Mouse (Mus musculus) lung, postnatal 10 days (tissue): Measurements from ENCODE around the gene BC005537.
A peak's percentile ranks its signal among the peaks of the same experiment; 100 is the strongest.
"Not testable (repeated sequence)": the region's sequence is repeated elsewhere in the genome, so short reads cannot be mapped to it uniquely, and the experiment has no call there.

Experiments
- DNase-seq: peaks from one replicate; pipeline ENCODE4 v3.0.0; 2021

The BC005537 gene

DNA sequence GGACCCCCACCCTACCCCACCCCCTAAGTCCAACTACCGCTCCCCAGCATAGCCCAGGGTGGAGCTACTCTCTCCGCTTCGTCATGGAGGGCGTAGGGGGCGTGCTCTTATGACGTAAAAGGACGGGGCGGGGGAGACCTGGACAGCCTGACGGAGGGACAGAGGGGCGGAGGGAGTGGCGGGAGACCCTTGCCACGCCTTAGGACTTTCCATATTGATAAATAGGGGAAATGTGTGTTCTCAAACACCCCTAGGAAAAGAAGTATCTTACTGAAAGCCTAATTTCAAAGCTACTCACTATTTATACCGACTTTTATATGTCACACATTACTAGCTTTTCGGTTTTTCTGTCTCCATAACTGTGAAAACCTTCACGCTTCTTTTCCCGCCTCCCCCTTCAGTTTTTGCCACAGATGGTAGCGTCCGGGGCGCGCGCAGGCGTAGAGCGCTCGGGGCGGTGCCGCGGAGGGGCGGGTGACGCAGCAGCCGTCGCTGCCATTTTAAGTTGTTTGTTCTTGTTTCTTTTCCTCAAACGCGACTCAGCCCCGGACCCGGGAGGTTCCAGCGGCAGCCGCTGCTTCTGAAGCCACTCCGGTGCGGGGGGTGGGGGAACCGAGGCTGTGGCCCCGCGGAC lies 666 bp upstream of the BC005537 start:
- DNase-seq = peak; percentile 99

DNA sequence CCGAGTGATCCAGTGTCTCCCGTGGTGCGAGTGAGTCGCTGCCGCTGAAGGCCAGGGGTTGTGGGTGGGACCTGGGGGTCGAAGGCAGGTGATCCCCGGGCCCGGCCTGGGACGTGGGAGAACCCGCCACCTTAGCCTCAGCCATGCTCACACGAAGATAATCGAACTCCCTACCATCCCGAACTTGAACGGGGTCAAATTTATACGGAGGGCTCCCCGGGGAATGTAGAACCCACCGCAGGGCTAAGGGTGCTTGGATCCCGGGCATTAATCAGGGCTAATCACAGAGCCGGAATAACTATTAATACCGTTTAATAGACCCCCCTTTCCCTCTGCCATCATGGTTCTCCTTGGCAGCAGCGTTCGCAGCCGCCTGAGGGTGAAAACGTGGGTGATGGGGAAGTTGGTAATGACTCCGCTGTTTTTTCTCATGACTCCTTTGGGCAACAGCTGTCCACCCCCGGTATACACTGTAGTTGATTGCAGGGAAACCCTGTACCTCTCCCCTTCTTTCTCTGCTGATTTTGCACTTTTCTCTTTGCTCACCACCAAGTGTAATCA lies 754 bp downstream of the BC005537 start:
- peak; percentile 31 for DNase-seq

DNA sequence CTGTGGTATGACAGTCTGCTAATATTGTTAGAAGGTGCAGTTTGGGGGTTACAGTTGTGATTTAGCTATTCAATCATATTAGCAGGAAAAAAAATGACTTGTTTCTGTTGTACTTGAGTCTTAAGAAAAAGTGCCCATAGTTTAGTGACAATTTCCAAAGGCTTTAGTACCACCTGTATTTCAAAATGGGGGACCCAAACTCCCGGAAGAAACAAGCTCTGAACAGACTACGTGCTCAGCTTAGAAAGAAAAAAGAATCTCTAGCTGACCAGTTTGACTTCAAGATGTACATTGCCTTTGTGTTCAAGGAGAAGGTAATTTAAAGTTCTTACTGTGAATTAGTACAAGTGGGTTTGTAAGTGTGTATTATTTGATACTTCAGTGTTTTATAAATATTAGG lies 1.7 kb downstream of the BC005537 start:
- DNase-seq = no peak

DNA sequence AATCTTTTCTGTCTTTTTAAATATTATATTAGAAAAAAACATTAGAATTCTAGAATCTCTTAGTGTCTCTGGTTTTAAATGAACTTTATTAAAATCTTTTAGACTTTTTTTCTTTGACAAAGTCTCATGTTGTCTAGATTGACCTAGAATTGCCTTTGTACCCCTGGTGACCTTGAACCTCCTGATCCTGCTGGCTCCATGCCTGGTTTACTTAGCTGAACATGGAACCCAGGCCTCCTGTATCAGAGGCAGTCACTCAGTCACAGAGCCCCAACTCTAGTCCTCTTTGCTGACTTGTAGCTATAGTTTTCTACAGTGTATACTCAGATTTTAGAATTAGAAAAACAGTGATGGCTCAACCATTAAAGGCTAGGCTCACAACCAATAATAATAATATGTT lies 4.6 kb downstream of the BC005537 start:
- DNase-seq = peak; percentile 15

DNA sequence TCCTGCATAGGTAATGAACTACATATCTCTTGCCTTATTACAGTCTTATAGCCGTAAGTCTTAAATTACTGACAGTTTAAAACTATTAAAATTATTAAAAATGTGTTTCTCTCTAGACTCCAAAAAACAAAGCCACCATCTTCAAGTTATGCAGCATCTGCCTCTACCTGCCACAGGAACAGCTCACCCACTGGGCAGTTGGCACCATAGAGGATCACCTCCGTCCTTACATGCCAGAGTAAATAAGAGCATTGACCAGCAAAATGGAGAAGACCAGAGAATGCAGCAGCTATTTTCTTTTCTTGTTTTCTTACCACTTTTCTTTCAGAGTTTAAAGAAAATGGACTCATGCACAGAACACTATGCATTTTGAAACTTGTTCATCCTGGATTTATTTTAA lies 11.1 kb downstream of the BC005537 start:
- DNase-seq = no peak

DNA sequence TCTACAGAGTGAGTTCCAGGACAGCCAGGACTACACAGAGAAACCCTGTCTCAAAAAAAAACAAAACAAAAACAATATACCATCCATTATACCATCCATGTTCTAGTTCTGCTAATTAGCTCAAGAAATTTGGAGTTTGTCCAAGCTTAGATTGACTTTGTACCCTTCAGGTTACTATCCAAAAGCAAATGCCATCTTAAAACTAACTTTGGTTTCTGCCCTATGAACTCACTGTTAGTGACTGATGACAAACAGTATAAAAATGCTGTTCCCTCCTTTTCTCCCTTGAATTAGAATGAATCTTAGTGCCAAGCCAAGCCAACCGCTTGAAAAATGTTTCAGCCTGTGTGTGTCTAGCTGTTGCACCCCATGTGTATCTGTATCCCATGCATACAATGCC lies 13.2 kb downstream of the BC005537 start:
- no peak for DNase-seq

DNA sequence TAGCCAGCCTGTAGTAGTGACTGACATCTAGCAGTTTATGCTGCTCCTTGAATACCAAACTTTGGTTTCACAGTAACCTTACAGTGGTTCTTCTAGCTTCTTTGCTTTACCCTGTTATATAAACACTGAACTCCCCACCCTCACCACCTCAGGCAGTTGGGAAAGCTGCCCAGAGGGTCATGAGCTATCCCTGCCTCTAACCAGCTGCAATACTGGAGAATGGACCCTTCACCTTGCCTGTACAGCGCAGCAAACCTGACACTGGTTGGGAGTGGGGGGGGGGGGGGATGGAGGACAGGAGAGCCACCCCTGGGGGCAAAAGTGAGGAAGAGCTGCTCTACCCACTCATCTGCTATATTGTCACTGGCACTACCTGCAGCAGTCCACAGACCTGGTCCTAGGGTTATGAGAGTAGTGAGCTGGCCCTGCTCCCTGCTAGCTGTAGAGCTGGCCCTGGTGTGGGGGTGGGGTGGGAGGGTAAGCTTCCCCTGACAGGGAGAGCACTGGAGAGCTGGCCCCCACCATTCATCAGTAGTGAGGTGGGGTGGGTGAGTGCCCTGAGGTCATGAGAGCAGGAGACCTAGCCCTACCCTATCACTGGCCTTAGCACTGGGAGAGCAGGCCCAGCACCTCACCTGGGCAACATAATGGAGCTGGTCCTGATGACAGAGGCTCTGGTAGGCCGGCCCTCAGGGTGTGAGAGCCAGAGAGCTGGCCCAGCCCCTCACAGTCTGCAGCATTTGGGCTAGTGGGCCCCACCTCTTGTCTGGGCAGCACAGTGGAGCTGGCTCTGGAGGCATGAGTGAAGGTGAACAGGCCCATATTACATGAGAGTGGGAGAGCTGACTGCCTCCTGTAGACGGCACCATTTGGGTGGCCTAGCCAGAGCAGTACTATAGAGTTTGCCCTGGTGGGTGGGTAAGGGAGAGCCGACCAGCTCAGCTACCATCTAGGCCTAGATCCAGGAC lies 15.0 kb downstream of the BC005537 start:
- no peak for DNase-seq

DNA sequence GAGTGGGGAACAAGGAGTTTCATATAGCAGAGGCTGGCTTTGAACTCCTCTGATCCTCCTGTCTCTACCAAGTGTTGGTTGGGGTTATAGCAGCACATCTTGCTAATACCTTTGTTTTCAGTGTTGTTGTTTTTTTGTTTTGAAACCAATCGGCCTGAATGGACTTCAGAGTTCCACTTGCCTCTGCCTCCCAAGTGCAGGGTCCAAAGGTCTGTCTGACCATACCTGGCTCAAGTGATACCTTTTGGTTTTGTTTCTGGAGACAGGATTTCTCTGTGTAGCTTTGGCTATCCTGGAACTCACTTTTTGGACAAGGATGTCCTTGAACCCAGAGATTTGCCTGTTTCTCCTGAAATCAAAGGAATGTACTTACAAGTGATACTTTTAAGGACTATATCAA lies 18.5 kb downstream of the BC005537 start:
- no peak for DNase-seq

DNA sequence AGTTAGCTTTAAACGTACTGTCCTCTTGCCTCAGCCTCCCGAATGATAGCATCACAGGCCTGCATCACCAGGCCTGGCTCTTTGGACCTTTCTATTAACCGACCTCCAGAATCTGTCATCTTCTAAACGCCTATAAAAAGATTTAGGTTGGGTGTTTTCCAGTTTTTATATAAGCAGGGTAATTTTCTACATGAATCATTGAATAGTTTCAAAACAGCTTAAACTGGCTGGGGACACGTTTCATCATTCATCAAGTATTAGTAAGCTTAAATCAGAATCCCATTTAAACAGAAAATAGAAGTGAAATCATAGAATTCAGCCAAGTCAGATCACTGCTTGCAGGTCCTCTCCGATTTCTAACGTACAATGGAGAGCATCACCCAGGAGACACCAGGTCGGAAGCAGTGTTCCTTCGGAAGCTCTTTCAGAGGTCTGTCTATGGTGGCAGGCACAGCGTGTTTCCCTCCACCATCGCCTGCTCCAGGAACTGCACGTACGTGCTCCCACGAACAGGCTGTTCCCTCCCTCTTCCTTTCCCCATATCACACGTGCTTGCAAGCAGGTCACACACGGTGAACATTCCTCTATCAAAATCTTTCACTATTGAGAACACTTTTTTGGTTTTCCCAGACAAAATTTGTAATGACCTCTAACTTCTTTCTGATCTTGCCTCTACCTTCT lies 21.3 kb downstream of the BC005537 start:
- no peak for DNase-seq

DNA sequence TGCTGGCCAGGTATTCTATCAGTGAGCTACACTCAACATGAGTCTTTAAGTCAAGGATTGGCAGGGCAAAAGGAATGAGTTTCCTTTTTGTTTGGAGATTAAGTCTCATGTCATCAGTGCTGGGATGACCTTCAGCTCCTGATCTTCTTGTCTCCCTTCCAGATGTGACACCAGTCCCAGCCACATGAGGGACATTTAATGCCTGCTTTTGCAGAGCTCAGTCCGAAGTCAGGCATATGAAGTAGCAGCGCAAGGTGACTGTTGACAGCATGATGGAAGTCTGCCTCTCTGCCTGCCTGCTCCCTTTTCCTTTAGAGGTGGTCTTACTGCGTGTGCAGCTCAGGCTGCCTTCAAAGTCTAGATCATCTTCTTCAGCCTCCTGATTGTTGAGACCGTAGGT lies 23.2 kb downstream of the BC005537 start:
- DNase-seq = no peak

DNA sequence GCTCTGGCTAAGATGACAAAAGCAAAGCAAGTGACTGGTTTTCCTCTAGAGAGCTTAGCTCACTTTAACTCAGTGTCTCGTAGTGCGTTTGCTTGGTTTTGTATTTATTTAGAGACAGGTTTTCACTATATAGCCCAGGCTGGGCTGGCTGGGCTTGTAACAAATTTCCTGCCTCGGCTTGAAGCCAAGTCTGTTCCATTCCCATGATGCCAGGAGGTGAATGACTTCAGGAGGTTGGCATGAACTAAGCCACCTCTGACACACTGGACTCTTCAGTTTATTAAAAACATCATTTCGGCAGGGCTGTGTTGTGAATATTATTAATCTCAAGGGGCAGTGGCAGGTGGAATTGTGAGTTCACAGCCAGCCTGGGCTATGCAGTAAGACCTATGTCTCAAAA lies 24.1 kb downstream of the BC005537 start:
- no peak for DNase-seq

DNA sequence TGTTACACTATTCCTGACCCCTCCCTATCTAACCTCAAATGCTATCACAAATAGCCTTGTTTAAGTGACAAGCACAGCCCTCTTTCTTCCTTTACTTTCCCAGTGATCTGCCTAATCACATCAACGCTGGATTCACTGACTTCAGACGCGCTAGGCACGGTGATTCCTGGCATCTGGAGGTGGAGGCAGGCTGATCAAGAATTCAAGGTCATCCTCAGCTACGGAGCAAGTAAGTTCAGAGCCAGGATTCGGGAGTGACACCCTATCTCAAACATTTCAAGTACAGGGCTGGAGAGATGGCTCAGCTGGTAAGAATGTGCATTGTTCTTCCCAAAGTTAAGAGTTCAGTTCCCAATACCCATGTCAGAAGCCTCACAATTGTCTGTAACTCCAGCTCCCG lies 24.7 kb downstream of the BC005537 start:
- no peak for DNase-seq

DNA sequence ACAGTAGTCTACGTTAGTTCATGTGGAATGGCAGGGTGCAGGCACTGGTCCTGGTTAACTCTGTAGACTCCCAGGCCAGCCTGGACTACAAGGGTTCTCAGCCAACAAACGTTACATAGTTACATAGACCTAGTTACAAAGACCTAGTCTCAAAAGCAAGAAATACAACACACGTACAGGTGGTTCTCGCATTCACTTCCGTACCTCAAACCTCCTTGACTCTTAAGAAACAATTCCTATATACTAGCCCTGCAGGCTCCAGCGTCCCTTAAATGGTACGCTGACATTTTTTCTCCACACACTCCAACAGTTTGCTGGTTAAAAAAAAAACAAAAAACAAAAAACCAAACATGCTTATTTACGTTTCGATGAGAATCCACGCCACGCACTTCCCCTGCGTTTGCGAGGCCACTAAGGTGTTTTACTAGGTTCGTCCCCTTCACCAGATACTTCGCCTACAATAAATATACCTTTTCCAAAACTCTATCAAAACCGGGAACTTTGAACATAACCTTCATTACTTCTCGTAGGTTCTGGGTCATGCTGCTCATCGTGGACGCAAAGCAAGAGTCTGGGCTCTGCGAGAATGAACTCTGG lies 29.4 kb downstream of the BC005537 start:
- DNase-seq = no peak

DNA sequence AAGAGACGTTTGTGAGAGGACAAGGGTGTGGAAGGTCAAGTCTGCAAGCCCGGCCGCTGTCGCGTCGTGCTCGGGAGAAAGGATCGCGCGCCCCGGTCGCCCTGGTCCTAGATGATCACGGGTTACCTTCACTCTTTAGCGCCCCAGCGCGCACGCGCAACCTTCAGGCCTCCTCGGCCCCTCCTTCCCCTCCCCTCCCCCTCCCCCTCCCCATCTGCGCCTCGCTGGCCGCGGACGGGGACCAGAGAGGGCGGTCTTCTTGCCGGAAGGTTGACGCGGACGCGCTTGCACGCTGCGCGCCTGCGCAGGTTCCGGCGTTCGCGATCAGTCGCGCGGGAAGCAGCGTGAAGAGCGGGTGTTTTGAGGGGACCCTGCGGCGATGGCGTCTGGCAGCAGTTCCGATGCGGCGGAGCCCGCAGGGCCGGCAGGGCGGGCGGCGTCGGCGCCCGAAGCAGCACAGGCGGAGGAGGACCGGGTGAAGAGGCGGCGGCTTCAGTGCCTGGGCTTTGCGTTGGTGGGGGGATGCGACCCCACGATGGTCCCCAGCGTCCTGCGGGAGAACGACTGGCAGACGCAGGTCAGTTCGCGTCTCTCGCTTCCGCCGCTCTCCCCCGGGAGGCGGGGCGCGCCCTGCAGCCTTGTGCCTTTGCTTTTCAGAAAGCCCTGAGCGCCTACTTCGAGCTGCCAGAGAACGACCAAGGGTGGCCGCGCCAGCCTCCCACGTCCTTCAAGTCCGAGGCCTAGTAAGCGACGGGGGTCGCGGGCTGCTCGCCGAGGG lies 30.1 kb downstream of the BC005537 start, which contains the start of the genes Acot13 and Tdp2:
Gene Acot13 (minus strand): TSS at position 188 of the 778 bp plus-strand sequence.
Gene Tdp2 (plus strand): TSS at position 327 of the 778 bp plus-strand sequence.
- peak; percentile 95 for DNase-seq

DNA sequence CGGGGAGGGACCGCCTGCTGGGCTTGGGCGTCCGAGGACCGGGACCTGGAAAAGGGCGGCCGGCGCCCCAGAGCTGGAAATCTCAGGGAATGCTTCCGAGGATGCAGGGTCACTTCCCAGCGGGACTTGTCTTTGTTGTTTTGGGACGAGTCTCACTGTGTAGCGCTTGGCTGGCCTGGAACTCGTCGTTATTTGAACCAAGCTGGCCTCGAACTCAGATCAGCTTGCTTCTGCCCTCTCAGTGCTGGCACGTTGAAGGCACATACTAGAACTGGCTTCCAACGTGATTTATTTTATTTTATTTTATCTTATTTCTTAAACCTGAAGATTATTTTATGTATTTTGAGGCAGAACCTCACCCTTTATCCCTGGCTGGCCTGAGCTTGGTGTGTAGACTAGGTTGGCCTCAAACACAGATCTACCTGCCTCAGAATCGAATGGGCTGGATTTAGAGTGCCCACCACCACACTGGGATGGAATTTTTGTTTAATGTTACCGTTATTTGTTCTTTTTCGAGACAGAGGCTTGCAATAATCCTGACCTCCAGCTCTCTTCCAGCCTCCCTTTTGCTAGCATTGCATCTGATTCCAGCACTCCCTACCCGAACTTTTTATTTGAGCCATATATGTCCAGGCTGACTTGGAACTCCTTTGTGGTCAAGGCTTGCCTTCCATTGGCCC lies 30.8 kb downstream of the BC005537 start:
- no peak for DNase-seq

DNA sequence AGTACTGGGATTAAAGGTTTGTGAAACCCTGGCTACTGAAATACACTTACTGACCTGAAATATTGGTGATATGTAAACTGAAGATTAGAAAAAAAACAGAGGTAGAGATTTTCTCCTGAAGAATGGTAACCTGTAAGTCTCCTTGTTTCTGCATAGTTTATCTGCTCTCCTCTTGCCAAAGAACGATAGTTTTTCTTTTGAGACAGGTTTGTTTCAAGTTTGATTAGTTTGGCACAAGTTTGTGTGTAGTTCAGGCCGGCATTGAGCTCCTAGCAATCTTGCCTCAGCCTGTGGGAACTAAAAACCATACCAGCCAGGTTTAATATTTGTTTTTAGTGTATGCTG lies 31.3 kb downstream of the BC005537 start:
- DNase-seq = no peak

DNA sequence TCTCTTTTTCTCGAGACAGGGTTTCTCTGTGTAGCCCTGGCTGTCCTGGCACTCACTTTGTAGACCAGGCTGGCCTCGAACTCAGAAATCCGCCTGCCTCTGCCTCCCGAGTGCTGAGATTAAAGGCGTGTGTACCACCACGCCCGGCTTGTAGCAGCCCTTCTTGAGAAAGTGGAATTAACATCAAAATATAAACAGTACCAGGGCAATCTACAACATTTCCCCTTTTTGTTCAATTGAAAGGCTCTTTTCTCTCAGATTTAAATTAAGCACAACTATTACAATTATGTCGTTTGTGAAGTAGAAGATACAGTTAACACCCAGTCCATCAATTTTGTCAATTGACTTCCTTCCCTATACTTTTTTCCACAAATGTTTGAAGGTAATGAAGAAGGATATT lies 36.3 kb downstream of the BC005537 start:
- DNase-seq = not testable (repeated sequence)

DNA sequence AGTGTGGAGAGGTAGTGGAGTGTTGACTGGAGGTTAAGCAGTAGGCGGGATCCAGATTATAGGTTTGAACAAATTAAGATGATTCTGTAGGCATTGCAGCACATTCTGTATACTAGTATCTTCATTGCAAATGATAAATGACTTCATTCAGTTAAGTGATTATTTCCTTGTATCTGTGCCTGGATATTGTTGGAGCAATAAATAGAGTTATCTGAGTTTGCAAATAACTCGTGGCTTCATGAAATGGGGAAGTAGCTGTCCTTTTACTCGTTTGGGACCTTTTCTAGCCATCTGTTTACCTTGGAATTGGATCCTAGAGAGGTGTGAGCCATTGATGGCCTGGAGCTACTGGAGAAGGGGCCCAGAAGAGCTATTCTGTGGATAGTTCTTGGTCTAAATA lies 38.4 kb downstream of the BC005537 start:
- no peak for DNase-seq

DNA sequence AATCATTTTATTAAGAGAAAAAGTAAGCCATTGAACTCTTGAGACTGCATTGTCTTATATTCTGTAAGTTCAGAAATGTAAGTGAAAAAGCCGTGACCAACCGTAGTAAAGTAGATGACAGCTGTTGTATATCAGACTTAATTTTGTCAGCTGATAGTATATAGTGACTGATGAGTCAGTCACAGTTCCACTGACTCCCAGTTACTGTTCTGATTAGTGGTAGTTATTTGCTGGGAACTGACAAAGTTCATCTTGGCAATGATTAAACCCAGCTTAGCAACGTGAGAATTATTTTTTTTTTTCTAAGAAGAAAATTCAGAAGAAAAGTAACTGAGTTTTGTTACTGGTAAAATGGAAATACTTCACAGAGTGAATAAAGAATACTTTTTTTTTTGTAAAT lies 40.2 kb downstream of the BC005537 start:
- no peak for DNase-seq

DNA sequence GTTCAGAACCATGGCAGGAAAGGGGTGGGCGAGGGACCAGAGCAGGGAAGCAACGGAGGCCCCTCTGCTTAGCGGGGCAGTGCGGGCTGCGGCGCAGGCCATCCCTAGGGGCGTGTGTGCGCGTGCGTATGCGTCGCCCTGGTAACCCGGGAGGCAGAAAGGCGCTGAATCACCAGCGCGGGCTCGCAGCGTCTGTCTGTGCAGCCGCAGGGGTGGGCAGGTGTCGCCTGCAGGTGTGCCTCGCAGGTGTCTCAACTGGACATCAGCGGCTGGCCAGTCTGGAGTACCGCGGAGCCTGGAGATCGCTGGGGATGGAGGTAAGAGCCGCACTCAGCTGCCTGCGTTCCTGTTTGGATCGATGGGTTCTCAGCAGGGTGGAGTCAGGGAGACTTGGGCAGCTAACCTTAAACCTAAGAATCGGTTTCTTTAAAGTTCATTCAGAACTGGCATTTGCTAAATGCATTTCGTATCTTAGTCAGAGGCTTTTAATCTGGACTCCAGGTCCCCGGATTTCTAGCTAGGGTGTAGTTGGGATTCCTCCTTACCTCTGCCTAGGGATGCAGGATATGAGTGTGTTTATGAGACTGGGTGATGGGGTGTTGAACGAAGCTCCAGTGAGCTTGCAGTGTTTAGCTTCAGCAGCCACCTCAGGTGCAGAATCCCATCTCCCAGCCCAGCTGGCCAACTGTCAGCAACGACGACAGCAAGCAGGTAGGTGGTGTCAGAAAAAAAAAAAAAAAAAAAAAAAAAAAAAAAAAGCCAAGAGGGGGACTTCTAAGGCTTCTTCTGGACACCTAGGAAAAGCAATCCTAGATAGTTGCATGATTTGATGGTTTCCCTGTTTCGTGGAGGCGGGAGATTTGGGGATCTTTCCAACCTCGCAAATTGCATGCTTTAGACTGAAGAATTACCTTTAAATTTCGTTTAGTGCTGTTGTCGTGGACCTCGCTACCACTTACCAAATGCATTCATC lies 43.8 kb downstream of the BC005537 start, which contains the start of gene D130043K22Rik:
Gene D130043K22Rik (plus strand): TSS at position 153 of the 973 bp plus-strand sequence.
- DNase-seq = peak; percentile 25
